Mouse (Mus musculus): ENCODE data around the gene Sbpl. TPM values are rescaled to one million over a fixed set of nuclear protein-coding genes. Genes with fewer than 3 reads are reported as not detected.
A peak's percentile ranks its signal among the peaks of the same experiment; 100 is the strongest.

Gene Sbpl
- total RNA-seq (2021), result not detected

DNA sequence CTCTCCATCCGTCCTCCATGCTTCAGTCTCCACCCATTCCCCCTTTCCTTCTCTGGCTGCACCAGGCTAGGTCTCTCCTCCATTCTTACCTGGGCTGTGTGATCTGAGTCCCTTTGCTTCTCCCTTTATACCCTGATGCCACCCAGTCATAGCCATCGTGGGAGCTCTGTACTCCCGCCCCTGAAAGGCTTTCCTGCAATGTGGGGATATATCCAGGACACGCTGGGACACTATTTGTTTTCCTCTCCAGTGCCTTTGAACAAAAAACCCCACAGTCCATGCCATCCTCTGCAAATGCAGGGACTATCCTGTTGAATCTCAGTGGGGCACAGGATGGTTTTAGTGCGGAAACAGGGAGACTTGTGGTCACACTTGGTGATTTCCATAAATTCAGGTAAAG lies at the start of gene Sbpl:
TSS of gene Sbpl (minus strand) at position 101 of the 400 bp plus-strand sequence.
- intact Hi-C loops (cut with DNase I), result no loop called here

DNA sequence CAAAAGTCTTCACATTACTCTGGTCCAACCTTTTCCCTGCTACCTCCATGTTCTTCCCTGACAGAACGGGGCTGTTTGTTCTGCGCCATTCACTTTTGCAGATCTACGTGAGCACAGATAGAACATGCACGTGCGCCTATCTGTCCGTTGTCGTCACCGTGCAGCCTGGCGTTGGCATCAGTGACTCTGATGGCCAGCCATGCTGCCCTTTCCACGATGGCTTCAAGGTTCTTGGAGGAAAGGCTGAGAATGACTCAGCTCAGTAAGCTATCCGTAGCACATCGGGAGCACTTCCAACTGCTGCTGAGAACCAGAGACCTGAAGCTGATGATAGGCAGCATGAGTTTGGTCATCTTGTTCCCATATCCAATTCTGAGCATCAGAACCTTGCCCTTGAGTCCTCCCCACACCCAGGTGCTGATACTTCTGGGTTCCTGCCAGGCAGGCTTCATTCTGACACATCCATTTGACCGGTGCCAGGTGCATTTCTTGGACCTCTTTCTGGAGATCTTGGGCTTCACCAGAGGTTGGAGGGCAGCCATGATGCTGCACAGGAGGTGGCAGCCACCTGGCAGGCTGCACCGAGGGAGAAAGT lies 49.1 kb upstream of the Sbpl start:
- no peak for DNase-seq (ENCODE audit: low spot score in 2 of 2)
- intact Hi-C loops (cut with DNase I), result no loop called here

More for the DNA sequence above, at the start of gene Sbpl:
- no peak for DNase-seq (ENCODE audit: low spot score in 2 of 2)

DNA sequence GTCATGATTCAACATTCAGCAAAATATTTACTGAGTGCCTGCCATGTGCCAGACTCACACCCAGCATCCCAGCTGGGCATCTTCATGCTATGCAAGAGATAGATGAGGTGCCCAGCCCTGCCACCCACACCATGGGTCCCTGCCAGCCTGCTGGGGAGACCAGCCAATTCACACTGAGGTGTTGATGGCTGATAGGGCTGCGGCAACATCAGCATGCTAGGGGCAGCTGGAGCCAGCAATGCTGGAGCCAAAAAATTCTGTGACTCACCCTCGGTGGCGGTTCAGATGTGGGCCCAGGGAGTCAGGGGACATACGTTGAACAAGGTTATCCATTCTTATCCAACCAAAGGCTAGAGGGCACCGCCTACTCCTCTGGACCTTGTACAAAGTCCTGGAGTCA lies 45.3 kb upstream of the Sbpl start:
- intact Hi-C loops (cut with DNase I), result no loop called here

DNA sequence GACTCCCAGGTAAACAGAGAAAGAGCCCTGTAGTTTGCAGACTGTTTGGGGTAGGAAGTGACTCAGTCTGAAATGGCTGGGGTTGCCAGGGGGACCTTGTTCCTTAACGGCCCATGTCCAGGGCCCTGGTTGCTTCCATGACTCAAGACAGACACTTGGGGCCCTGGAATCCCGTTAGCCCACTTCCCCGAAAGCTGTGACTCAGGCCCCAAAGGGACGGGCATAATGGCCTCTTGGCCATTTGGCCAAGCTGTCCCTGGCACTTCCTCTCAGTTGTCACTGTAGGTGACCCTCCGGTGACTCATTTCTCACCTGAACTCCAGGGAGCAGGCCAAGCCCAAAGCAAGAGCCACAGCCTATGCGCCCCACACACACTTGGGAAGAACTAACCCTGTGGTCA lies 43.3 kb upstream of the Sbpl start:
- DNase-seq (ENCODE audit: low spot score in 2 of 2), result no peak
- intact Hi-C loops (cut with DNase I), result no loop called here

More for the DNA sequence above, 45.3 kb upstream of the Sbpl start:
- DNase-seq (ENCODE audit: low spot score in 2 of 2), result peak; percentile 68 to 96

DNA sequence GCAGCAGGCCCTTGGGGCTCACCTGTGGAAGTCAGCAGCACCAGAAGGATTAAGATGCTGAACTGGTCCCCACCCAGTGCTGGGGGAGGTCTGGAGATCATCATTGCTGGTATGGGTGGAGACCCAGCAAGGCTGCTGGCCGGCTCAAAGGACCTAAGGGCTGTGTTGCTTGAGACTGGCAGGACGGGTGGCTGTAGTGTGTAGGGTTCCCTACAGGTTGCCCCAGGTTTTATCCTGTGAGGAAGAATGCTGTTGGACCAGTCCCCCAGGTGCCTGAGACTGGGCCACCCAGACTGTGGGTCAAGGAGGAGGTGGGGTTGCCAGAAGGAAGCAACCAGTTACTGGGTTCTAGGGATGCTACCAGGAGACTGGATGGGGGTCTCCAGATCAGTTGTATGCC lies 42.8 kb upstream of the Sbpl start, which contains the start of gene Prss22:
TSS of gene Prss22 (minus strand) at position 200 of the 400 bp plus-strand sequence.
- intact Hi-C loops (cut with DNase I), result no loop called here
- no peak for DNase-seq (ENCODE audit: low spot score in 2 of 2)

DNA sequence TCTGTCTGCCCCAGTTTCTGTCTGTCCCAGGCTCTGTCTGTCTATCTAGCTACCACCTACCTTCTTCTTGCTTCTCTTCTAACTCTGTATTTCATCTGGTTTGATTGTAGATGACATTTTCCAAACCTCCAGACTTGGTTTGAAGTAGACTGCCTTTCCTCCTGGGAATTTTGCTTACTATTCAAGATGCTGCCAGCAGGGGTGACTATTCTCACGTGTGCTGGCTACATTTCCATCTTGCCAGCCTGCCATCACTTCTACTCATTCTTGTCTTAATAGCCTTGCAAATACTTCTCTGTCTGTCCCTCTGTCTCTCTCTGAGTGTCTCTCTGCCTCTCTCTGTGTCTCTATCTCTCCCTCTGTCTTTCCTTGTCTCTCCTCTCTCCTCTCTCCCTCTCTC lies 40.3 kb upstream of the Sbpl start:
- intact Hi-C loops (cut with DNase I), result no loop called here

DNA sequence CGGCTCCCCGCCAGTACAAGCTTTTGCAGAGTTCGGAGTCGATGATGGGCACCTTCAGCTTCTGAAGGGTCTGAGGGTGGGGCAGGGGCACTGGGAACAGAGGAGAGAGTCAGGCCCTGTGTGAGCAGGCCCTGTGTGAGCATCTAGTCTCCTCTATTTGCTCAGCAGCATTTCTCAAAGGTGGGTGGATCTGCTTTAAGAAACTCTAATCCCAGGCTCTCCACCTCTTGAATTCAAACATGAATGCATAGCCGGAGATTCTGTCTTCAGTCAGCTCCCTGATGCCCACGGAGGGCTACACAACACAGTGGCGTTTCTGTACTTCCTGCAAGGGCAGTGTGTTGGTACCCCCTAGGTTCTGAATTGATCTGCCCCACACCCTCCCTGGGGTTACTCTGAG lies 39.6 kb upstream of the Sbpl start:
- peak in 1 of 2 experiments; percentile 58 for DNase-seq (ENCODE audit: low spot score in 2 of 2)
- intact Hi-C loops (cut with DNase I), result no loop called here

More for the DNA sequence above, 40.3 kb upstream of the Sbpl start:
- no peak for DNase-seq (ENCODE audit: low spot score in 2 of 2)

DNA sequence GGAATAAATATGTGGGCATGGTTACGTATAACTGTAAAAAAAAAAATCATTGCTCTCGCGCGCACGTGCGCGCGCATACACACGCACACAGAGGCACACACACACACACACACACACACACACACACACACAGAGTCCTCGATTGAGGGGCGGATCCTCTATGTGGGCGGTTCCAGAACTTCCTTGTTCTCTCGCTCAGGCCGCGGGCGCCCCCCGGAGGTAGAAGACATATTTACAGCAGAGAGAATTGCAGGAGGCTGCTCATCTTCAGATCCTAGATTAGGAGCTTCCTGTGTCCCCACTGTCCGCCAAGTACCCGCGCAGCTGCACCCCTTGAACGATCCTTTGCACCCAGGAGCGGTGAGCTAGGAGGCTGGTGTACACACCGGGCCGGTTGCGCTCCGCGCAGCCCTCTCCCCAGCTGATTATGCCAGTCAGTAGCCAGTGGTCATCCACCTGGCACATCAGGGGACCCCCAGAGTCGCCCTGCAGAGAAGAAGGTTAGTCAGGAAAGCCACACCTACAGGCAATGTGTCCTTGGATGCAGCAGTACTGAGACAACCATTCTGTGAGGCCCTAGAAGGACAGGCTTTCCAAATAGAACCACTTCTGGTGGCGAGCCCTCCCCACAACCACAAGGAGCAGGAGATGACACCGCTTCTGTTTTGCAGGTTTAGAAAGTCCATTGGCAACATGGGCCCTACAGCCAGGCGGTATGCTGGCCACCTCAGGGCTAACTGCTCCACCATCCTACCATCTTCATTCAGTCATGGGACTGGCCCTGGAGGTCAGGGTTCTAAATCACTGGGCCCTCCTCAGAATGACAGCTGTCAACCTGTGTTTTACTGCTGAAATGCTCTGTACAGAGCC lies 38.7 kb upstream of the Sbpl start:
- intact Hi-C loops (cut with DNase I), result no loop called here
- DNase-seq (ENCODE audit: low spot score in 2 of 2), result peak; percentile 93 to 97

DNA sequence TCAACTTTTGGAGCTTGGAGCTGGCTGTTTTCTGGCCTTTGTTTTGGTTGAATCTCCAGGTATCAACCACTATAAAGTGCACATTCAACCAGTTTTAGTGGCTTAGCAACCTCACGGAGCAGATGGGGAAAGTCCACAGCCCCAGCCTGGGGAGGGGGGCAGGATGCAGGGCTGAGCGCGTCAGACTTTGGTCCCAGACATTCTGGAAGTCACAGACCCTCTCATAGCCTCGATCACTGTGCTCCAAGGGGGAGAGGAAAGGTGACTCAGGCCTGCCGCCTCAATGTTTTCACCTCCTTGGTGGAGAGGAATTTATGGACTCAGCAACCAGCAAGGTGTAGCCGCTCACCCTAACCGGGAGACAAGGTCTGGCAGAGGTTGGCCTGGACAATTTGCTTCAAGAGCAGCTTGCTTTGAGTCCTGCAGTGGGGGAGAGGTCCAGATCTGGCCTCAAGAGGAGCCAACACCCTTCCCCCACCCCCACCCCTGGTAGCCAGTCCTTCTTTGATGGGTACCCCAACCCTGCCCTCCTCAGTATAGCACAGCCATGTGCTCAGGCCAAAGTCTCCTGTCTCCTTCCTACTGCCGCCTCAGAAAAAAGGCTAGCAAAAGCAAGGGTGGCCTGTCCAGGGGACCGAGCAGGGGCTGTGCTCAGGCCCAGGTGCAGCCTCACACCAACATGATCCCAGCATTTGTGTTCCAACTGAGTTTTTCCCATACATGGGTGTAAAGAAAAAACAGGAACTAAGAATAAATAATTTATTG lies 37.9 kb upstream of the Sbpl start:
- no peak for DNase-seq (ENCODE audit: low spot score in 2 of 2)
- intact Hi-C loops (cut with DNase I), result no loop called here

DNA sequence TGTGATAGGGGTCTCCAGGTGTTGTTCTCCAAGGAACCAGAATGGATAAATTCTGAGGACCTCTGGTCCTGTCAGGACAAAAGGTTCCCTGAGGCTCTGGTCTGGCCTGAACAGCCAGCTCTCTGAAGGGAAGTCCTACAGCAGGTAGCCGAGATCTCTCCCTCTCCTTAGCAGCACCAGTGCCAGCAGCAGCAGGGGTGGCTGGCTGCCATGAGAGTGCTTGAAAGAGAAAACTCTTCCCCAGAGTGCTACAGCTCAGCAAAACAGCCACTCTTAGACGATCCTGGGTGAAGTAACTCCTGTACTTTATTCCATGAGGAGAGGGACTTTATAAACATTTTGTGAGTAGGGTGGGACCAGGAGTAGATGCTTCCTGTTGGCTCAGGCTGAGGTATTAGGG lies 34.7 kb upstream of the Sbpl start:
- intact Hi-C loops (cut with DNase I), result no loop called here
- peak in 1 of 2 experiments; percentile 39 for DNase-seq (ENCODE audit: low spot score in 2 of 2)

DNA sequence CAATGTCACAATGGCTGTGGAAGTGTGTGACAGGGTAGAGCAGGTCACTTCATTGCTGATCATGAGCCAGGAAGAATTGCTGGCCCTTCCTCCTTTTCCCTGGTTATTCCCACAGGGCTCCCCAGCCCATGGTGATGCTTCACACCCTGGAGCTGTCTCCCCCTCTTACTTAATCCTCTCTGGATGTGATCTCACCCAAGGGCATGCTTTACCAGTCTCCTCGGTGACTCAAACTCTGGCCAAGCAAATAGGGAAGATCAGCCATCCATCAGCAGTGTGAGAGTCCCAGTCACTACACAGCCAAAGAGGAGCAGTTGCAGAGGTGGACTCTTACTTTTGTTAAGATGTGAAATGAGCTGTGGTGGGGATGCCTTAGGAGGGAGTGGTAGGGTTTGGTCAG lies 29.9 kb upstream of the Sbpl start:
- intact Hi-C loops (cut with DNase I), result no loop called here
- no peak for DNase-seq (ENCODE audit: low spot score in 2 of 2)

DNA sequence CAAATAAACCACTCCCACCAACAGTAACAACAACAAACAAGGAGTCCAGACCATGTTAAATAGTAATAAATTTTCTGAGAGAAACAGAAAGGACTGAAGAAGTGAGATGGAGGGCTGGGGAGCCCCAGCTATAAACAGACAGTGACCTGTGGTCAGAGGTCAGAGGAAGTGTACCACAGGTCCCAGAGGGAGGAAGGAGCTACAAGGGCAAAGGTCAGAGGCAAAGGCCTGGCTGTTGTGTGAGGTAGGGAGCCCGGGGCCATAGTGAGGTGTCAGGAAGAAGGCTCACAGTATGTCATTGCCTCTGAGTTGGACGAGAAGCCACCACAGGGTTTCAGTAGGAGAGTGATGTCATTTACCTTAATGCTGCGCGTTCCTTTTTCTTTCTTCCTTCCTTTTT lies 27.8 kb upstream of the Sbpl start:
- DNase-seq (ENCODE audit: low spot score in 2 of 2), result no peak
- intact Hi-C loops (cut with DNase I), result no loop called here

DNA sequence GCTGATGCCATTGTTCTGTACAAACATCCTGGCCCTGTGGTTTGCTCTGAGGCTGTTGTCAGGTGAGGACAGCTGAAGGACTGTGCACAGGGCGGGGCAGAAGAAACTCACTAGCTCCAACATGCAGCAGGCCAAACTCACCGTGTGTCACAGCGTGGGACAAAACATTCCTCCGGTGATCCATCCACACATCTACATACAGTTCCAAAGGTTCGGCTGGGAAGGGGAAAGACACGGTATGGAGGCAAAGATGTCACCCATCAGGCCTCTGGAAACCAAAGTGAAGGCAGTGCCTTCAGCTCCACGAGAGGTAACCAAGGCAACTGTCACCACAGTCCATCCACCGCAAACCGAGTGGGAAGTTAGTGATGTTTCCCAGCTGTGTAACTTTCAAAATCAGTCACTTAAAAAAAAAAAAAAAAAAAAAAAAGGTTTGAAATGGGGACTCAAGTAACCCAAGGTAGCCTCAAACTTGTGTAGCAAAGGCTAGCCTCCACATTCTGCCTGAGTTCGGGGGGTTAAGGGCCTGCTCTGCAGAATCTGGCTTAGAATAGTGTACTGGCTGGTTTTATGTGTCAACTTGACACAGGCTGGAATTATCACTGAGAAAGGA lies 25.3 kb upstream of the Sbpl start, which contains the start of gene Prss30:
TSS of gene Prss30 (minus strand) at position 270 of the 613 bp plus-strand sequence.
- intact Hi-C loops (cut with DNase I), result no loop called here
- DNase-seq (ENCODE audit: low spot score in 2 of 2), result no peak

DNA sequence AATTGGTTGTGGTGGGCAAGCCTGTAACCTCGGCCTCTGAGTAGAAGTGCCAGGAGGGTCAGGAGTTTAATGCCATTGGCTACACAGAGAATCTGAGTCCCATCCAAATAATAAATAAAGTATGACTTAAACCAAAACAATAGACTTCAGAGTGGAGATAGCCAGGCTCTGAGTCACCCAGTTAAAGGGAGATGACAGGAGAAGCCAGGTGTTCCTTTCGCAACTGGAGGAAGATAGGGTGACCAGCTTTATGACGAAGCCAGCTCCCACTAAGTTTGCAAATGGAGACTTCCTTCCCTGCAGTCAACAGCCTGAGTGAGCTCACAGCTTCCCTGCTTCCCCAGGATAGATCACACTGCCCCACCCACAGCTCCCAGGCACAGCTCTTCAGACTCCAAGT lies 24.4 kb upstream of the Sbpl start:
- no peak for DNase-seq (ENCODE audit: low spot score in 2 of 2)
- intact Hi-C loops (cut with DNase I), result no loop called here

DNA sequence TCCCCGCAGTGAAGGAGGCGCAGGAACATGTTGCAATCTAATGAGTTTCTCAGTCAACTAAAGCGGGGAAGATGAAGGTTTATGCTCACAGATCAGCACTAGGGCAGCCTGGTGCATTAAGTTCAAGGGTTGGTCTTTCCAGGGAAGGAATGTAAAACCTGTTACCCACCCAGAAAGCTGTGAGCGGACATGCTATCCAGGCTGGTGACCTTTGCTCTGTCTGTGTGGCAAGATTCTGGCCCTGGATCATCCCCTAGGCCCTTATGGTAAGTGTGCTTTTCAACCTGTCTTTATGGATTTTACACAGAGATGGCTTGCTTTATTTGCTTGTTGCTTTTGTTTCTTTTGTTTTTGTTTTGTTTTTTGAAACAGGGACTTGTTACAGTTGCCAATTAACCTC lies 21.6 kb upstream of the Sbpl start:
- intact Hi-C loops (cut with DNase I), result no loop called here
- DNase-seq (ENCODE audit: low spot score in 2 of 2), result no peak

DNA sequence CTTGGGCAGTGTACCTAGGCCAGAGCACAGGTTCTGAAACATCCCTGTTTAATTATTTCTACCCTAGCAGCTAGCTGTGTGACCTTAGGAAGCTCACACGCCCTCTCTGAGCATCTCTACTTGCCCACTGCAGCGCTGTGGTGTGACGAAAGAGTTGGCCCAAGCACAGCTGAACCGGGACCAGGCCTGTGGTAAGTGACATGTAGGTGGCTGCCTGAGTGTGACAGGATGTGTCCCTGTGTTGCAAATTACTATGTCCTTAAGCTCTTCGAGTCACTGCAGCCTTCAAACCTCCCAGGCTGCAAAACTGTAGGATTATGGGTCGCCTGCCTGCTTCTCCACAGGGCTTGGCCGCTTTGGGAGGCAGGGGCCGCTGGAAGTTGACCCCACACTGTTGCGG lies 16.2 kb upstream of the Sbpl start:
- DNase-seq (ENCODE audit: low spot score in 2 of 2), result peak in 1 of 2 experiments; percentile 24
- intact Hi-C loops (cut with DNase I), result no loop called here

DNA sequence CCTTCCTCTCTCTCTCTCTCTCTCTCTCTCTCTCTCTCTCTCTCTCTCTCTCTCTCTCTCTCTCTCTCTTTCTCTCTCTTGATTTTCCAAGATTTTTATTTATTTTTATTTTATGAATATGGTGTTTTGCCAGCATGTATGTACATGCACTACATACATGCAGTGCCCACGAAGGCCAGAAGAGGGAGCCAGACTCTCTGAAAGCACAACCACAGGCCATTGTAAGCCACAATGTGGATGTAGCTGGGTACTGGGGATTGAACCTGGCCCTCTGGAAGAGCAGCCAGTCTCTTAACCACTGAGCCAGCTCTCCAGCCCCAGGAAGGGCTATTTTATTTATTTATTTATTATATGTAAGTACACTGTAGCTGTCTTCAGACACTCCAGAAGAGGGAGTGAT lies 14.2 kb upstream of the Sbpl start:
- DNase-seq (ENCODE audit: low spot score in 2 of 2), result peak; percentile 73 to 78
- intact Hi-C loops (cut with DNase I), result loop anchor here (5.0 kb wide), 1 partner anchor 43 kb away; no protein-coding TSS in a partner anchor

DNA sequence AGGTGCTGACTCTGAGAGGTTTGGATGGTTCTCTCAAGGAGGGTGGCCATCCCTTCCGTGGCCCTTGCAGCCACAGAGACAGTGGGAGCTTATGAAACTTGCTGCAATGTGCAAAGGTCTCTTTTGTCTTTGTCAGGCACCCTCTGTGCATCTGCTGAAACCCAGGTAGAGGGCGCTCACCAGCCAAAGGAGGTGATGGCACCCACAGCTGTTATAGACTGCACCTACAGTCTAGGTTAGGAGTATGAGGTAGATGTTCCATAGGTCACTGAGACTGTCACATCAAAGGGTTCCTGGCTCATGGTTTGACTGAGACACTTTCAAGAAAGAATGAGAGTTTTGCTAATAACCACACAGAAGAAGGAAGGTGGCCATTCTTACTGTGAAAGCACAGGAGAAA lies 13.7 kb upstream of the Sbpl start:
- no peak for DNase-seq (ENCODE audit: low spot score in 2 of 2)
- intact Hi-C loops (cut with DNase I), result loop anchor here (5.0 kb wide), 1 partner anchor 44 kb away; no protein-coding TSS in a partner anchor

DNA sequence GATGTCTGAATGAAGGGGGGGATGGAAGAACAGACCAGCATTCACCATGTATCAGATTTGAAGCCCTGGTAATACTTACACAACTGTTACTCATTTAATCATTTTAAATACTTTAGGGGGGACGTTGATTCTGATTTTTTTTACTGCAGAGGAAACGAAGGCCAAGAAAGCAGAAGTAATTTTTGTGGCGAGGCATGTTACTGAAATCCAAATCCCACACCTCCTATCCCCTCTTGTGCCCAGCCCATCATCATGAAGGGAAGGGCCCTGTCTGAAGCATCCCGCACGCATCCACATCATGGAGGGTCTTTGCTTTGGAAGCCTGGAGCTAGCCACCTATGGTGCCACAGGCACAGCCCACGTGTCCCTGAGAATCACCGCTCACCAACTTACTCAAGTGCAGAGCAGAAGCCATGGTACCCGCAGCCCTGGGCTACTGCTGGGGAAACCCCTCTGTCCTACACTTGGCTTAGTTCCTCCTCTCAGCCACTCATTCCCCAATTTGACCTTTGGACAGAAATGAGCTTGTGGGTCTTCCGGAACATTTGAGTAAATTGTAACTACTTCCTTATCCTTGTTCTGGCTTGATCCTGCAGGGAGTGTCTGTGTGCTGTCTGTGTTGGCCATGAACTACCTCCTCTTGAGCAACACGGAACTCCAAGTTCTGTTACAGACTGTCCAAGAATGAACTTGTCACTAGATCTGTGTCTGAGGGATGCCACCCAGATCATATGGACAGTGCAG lies 11.8 kb upstream of the Sbpl start:
- intact Hi-C loops (cut with DNase I), result loop anchor here (5.0 kb wide), 1 partner anchor 45 kb away; no protein-coding TSS in a partner anchor
- no peak for DNase-seq (ENCODE audit: low spot score in 2 of 2)
